Mouse (Mus musculus) CH12.LX (cell line): ENCODE data around the gene Sgpp1. TPM values are rescaled to one million over a fixed set of nuclear protein-coding genes. Genes with fewer than 3 reads are reported as not detected.

Source experiments
- DNase-seq: peaks from one replicate; pipeline ENCODE4 v3.0.0-alpha.2; 2013; ENCODE audit errors: extremely low read depth
- H3K27ac ChIP-seq: 2 replicates; pipeline ENCODE4 v1.5.1; 2012; ENCODE audit warnings: low read depth, mild to moderate bottlenecking, control low read depth, moderate library complexity; ENCODE audit not compliant: insufficient read depth
- H3K27me3 ChIP-seq: replicated peaks from 2 replicates; pipeline ENCODE3; 2012; ENCODE audit warnings: inconsistent platforms
- H3K36me3 ChIP-seq, 2 experiments: replicated peaks in 1 of 2; 2 replicates each; pipeline versions ENCODE3 to v1.6.1; 2012; ENCODE audit warnings: inconsistent platforms in 1 of 2, low read length in 1 of 2, mild to moderate bottlenecking in 1 of 2, mixed read lengths in 1 of 2, moderate library complexity in 1 of 2; ENCODE audit not compliant: control insufficient read depth in 1 of 2, insufficient read depth in 1 of 2
- H3K4me1 ChIP-seq, 2 experiments: 2 replicates each; pipeline ENCODE4 v1.6.1; 2012; ENCODE audit warnings: inconsistent platforms in 1 of 2, moderate library complexity in 1 of 2; ENCODE audit not compliant: insufficient read depth in 2 of 2, control insufficient read depth in 1 of 2
- H3K4me2 ChIP-seq: 2 replicates; pipeline ENCODE4 v1.6.1; 2012; ENCODE audit warnings: low read depth, mild to moderate bottlenecking, control low read depth; ENCODE audit not compliant: poor library complexity, insufficient read depth, severe bottlenecking
- H3K4me3 ChIP-seq, 3 experiments: fragments of 150-350 bp in 1 of 3; sonication (generic) in 1 of 3; replicated peaks in 1 of 3; 2 replicates each; pipeline versions ENCODE3 to v1.5.1; 2011 to 2012; ENCODE audit warnings: low read depth in 2 of 3, low read length in 2 of 3, mild to moderate bottlenecking in 2 of 3, moderate library complexity in 2 of 3, control low read depth in 1 of 3, improper control_type of control experiment in 1 of 3, inconsistent platforms in 1 of 3, mixed read lengths in 1 of 3; ENCODE audit not compliant: poor library complexity in 1 of 3
- H3K79me2 ChIP-seq: replicated peaks from 2 replicates; pipeline ENCODE4 v1.6.1; 2012; ENCODE audit warnings: mild to moderate bottlenecking, moderate library complexity; ENCODE audit not compliant: control insufficient read depth, poor library complexity, insufficient read depth, severe bottlenecking; ENCODE audit errors: extremely low read depth
- H3K9ac ChIP-seq: 2 replicates; pipeline ENCODE4 v1.6.1; 2012; ENCODE audit warnings: low read depth, mild to moderate bottlenecking, control low read depth, moderate library complexity; ENCODE audit not compliant: insufficient read depth
- H3K9me3 ChIP-seq: replicated peaks from 2 replicates; pipeline ENCODE3; 2012; ENCODE audit warnings: low read length, inconsistent platforms, mixed read lengths
- CHD1 ChIP-seq: IDR thresholded peaks from 2 replicates; pipeline ENCODE4 v1.6.1; 2012; ENCODE audit warnings: low read depth, low read length, improper control_type of control experiment, inconsistent platforms
- CHD2 ChIP-seq: IDR thresholded peaks from 2 replicates; pipeline ENCODE4 v1.6.1; 2011; ENCODE audit warnings: low read length, improper control_type of control experiment
- MXI1 ChIP-seq: IDR thresholded peaks from 2 replicates; pipeline ENCODE4 v1.6.1; 2011; ENCODE audit warnings: mild to moderate bottlenecking, low read depth, low read length, improper control_type of control experiment
- ZNF384 ChIP-seq: IDR thresholded peaks from 2 replicates; pipeline ENCODE4 v1.6.1; 2012; ENCODE audit warnings: low read depth, low read length, improper control_type of control experiment, inconsistent platforms
- dilution Hi-C: fragments of 300-500 bp; cut with MboI; formaldehyde crosslinking; loops from 2 replicates; pipeline ENCODE4 v1.14.3; 2020; ENCODE audit warnings: low sequenced_read_pairs; ENCODE audit not compliant: extremely low pct_unique_long_range_greater_than_20kb, extremely low pct_ligation_motif_present
- in situ Hi-C: fragments of 300-500 bp; cut with MboI; formaldehyde crosslinking; loops from 3 replicates; pipeline ENCODE4 v1.14.3; 2019; ENCODE audit warnings: low sequenced_read_pairs, low pct_ligation_motif_present, low pct_unique_long_range_greater_than_20kb, mixed read lengths
- polyA plus RNA-seq: library from polyadenylated mRNA; unstranded; fragments of >175 nt; gene quantifications from 2 replicates; pipeline ENCODE4 v1.2.1, GENCODE M21; 2012; ENCODE audit warnings: low read depth; ENCODE audit not compliant: insufficient read length
- total RNA-seq, 2 experiments: library from RNA; depleted of rRNA; stranded (reverse); fragments of 300-350 nt in 1 of 2; fragments of >200 nt in 1 of 2; gene quantifications; 2 replicates each; pipeline ENCODE4 v1.2.3; 2012 to 2014

Gene Sgpp1
- total and polyA plus RNA-seq, 3 experiments = 17.3 to 43.9 (median 23.6) TPM

DNA sequence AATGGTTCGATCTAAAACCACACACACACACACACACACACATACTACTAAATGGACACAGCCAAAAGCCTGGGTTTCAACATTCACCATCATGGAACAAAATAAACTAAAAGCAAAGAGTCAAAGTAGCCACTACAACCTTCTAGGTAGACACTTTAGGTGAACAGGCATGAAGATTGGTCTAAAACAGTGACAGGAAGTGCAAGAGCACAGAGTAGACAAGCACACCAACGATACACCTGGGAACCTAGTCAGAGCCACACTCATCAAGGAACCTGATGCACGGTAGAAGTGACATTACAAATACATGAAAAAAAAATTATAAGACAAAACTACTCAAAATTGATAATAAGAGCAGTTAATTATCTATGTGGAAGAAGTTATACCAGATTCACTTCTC, 4.0 kb downstream of the Sgpp1 start:
- DNase-seq = no peak
- Histone ChIP-seq H3K27ac (0 out of 2 replicates have a peak overlapping the region, but pooled peaks have one; percentile 30), H3K4me1 (peaks cover 0 to 33% of the 10 kb centered on the region in 2 experiments; a peak in 2 of 4 replicates), H3K9ac (peak overlapping the region; percentile 30; the same call in 1 of the 2 replicates), H3K4me3 (peak overlapping the region in 1 of 3 experiments; percentile 31), H3K9me3 (peaks cover 4% of the 10 kb centered on the region), H3K27me3 (no peaks in the 10 kb centered on the region), H3K4me2 (peak overlapping the region; percentile 80), H3K79me2 (peaks cover 48% of the 10 kb centered on the region), H3K36me3 (peaks cover 7 to 11% of the 10 kb centered on the region in 2 experiments)
- dilution Hi-C loops = no loop called here
- 0 out of 2 replicates have a peak, but pooled peaks have one; percentile 26 for TF ChIP-seq CHD1
- no peak for TF ChIP-seq CHD2
- in situ Hi-C loops = no loop called here

DNA sequence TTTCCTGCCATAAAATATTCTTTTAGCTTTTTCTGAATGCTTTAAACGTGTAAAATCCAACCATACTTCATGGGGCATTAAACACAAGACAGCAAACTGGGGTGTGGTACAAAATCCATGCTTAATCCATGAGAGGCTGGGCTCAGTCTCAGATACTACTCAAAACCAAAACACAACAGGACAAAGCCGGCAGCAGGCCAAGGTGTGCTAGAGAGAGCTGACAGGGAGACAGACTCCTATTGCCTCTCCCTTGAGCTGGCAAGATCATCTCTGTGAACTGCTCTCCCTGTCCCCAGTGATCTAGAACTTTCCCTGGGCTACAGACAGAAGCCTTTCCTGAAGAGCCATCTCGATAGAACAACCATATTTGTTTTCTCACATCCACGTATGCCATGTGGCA, 5.1 kb downstream of the Sgpp1 start:
- H3K36me3 ChIP-seq = peaks cover 7 to 14% of the 10 kb centered on the region in 2 experiments
- peaks cover 48% of the 10 kb centered on the region for H3K79me2 ChIP-seq
- TF ChIP-seq CHD2 (no peak), MXI1 (0 out of 2 replicates have a peak, but pooled peaks have one; percentile 15)
- peak overlapping the region; percentile 72 for H3K4me2 ChIP-seq
- H3K9ac ChIP-seq = peak overlapping the region; percentile 7; the same call in 1 of the 2 replicates
- H3K27ac ChIP-seq = no peak overlapping the region
- H3K27me3 ChIP-seq = no peaks in the 10 kb centered on the region
- peaks cover 0 to 38% of the 10 kb centered on the region in 2 experiments; a peak in 2 of 4 replicates for H3K4me1 ChIP-seq
- dilution Hi-C loops = no loop called here
- no peak for DNase-seq
- peaks cover 4% of the 10 kb centered on the region for H3K9me3 ChIP-seq
- H3K4me3 ChIP-seq = no peak overlapping the region
- in situ Hi-C loops = no loop called here

DNA sequence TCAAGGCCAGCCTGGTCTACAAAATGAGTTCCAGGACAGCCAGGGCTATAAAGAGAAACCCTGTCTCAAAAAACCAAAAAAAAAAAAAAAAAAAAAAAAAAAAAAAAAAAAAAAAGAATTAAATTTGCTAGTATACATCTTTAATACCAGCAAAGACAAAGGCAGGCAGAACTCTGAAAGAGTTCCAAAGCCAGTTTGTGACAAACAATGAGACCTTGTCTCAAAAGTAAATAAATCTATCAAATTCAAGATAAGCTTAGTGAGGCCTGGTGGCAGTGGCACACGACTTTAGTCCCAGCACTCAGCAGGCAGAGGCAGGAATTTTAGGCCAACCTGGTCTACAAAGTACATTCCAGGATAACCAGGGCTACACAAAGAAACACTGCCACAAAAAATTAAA, 5.7 kb downstream of the Sgpp1 start:
- dilution Hi-C loops = no loop called here
- Histone ChIP-seq H3K79me2 (peaks cover 48% of the 10 kb centered on the region), H3K9me3 (peaks cover 4% of the 10 kb centered on the region), H3K27me3 (no peaks in the 10 kb centered on the region), H3K4me2 (peak overlapping the region; percentile 26; the same call in 1 of the 2 replicates), H3K4me1 (peaks cover 0 to 38% of the 10 kb centered on the region in 2 experiments; a peak in 2 of 4 replicates), H3K27ac (no peak overlapping the region), H3K4me3 (no peak overlapping the region), H3K9ac (peak overlapping the region; percentile 7; the same call in 1 of the 2 replicates), H3K36me3 (peaks cover 7 to 18% of the 10 kb centered on the region in 2 experiments)
- TF ChIP-seq CHD1 = no peak
- TF ChIP-seq ZNF384 = peak; percentile 74
- no peak for DNase-seq
- in situ Hi-C loops = no loop called here
